Mouse (Mus musculus): ENCODE results near the gene Dpy19l3. TPM values are rescaled to one million over a fixed set of nuclear protein-coding genes. Genes with fewer than 3 reads are reported as not detected.

Gene Dpy19l3
- total RNA-seq, 2 experiments from 2014 or later = 70.9 to 71.6 TPM

GRCm38 (mm10) chr7:35646317-35647081 lies 107.8 kb downstream of the Dpy19l3 start:
- peak in 1 of 2 experiments; percentile 22 for DNase-seq (ENCODE audit: low spot score in 2 of 2)

GRCm38 (mm10) chr7:35640072-35640471 lies 114.2 kb downstream of the Dpy19l3 start:
- DNase-seq (ENCODE audit: low spot score in 2 of 2) = no peak

- no peak for DNase-seq (ENCODE audit: low spot score in 2 of 2)
These were observed 117.4 kb downstream of the Dpy19l3 start for GRCm38 (mm10) chr7:35636874-35637273.

GRCm38 (mm10) chr7:35636229-35636628 lies 118.0 kb downstream of the Dpy19l3 start:
- DNase-seq (ENCODE audit: low spot score in 2 of 2) = no peak

Other genes with a start within 250 kb of the Dpy19l3 start
- 1 to 10 TPM in 1 of 2 experiments, under 1 TPM in 1; 0.46 to 1.3 TPM for gene Tdrd12, start 216.7 kb downstream of the Dpy19l3 start, total RNA-seq (2021)
- gene Nudt19, start 198.2 kb downstream of the Dpy19l3 start, total RNA-seq (2021) = 10 to 100 TPM; 72.3 to 72.4 TPM
- under 1 TPM; 0.51 to 0.52 TPM for gene Rgs9bp, start 168.9 kb downstream of the Dpy19l3 start, total RNA-seq (2021)
- 10 to 100 TPM; 42.8 to 46.7 TPM for gene Ankrd27, start 168.2 kb downstream of the Dpy19l3 start, total RNA-seq (2021)
- gene Pdcd5, start 106.9 kb downstream of the Dpy19l3 start, total RNA-seq (2021) = 10 to 100 TPM; 83.5 to 87.2 TPM
- 10 to 100 TPM; 28.3 to 30.5 TPM for gene Zfp507, start 48.5 kb upstream of the Dpy19l3 start, total RNA-seq (2021)

All from layer of hippocampus, postnatal 14 days (tissue).